Mouse (Mus musculus): ENCODE results near the gene Kif5c. TPM values are rescaled to one million over a fixed set of nuclear protein-coding genes. Genes with fewer than 3 reads are reported as not detected.

Gene Kif5c
- polyA plus RNA-seq, 2 experiments = 4.5 to 5.3 TPM

DNA sequence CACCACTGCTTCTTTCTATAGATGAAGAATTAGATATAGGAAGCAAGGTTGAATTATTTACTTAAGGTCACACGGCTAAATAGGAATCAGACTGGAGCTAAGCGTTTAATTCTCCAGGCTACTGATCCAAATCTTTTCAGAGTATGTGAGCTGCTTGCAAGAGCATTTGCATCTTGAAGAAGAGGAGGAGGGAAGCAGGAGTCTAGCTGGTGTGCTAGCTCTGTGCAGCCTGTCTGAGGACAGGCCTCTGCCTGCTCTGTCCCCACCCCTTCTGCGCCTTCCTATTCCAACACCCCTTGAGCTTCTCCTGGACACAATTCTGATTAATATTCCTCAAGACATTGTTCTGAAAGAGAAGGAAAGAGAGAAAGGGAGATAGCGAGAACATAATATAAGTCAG is 123.8 kb downstream of the Kif5c start:
- no peak overlapping the region for H3K27ac ChIP-seq (replicated peaks; ENCODE audit: low read depth, low read length)
- TF ChIP-seq POLR2A (IDR thresholded peaks at IDR 0.05; ENCODE audit: borderline replicate concordance, extremely low read depth, insufficient read depth, insufficient read length) = no peak
- no peaks in the 10 kb centered on the region for H3K9me3 ChIP-seq (ENCODE audit: control insufficient read depth, low read length)
- ATAC-seq (ENCODE audit: low FRiP score, low read depth) = no peak
- WGBS = 80% methylated on average over 4 of the region's 4 CpGs
- no peak for DNase-seq (ENCODE audit: low spot score)
- peaks cover 6% of the 10 kb centered on the region; the same call in 1 of the 2 replicates for H3K4me1 ChIP-seq (ENCODE audit: control insufficient read depth, insufficient read depth, low read length)
- H3K36me3 ChIP-seq (ENCODE audit: control insufficient read depth, insufficient read depth, low read length) = peaks cover 24% of the 10 kb centered on the region
- no peak overlapping the region for H3K4me3 ChIP-seq (replicated peaks; ENCODE audit: low read length)
- H3K9ac ChIP-seq (ENCODE audit: low read depth, low read length, severe bottlenecking) = no peak overlapping the region
- H3K4me2 ChIP-seq (replicated peaks; ENCODE audit: low read depth, low read length, severe bottlenecking) = no peak overlapping the region
- H3K27me3 ChIP-seq (ENCODE audit: control insufficient read depth, insufficient read depth, low read length) = no peaks in the 10 kb centered on the region

DNA sequence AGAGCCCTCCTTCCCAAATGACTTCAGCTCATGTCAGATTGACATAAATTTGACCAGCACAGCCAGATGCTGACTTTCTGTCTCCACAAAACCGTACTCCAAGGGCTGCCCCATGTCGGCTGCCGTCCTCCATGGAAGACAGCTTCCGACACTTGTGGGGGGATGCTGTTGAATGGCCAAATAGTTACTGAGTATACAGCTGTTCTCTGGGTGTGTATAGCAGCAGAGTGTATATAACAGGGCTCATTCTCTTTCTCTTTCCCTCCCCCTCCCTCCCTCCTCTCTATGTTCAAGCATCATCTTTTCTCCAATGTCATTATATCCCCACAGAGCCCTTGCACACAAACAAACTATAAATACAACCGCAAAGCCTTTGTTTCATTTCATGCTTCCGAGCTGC is 124.7 kb downstream of the Kif5c start:
- TF ChIP-seq POLR2A (IDR thresholded peaks at IDR 0.05; ENCODE audit: borderline replicate concordance, extremely low read depth, insufficient read depth, insufficient read length) = no peak
- no peak overlapping the region for H3K4me3 ChIP-seq (replicated peaks; ENCODE audit: low read length)
- peaks cover 24% of the 10 kb centered on the region for H3K36me3 ChIP-seq (ENCODE audit: control insufficient read depth, insufficient read depth, low read length)
- 42% methylated on average over 6 of the region's 6 CpGs for WGBS
- H3K4me1 ChIP-seq (ENCODE audit: control insufficient read depth, insufficient read depth, low read length) = peaks cover 6% of the 10 kb centered on the region; the same call in 1 of the 2 replicates
- no peak overlapping the region for H3K9ac ChIP-seq (ENCODE audit: low read depth, low read length, severe bottlenecking)
- no peak overlapping the region for H3K27ac ChIP-seq (replicated peaks; ENCODE audit: low read depth, low read length)
- ATAC-seq (ENCODE audit: low FRiP score, low read depth) (peak; percentile 68), DNase-seq (ENCODE audit: low spot score) (no peak)
- no peak overlapping the region for H3K4me2 ChIP-seq (replicated peaks; ENCODE audit: low read depth, low read length, severe bottlenecking)
- H3K27me3 ChIP-seq (ENCODE audit: control insufficient read depth, insufficient read depth, low read length) = no peaks in the 10 kb centered on the region
- no peaks in the 10 kb centered on the region for H3K9me3 ChIP-seq (ENCODE audit: control insufficient read depth, low read length)

DNA sequence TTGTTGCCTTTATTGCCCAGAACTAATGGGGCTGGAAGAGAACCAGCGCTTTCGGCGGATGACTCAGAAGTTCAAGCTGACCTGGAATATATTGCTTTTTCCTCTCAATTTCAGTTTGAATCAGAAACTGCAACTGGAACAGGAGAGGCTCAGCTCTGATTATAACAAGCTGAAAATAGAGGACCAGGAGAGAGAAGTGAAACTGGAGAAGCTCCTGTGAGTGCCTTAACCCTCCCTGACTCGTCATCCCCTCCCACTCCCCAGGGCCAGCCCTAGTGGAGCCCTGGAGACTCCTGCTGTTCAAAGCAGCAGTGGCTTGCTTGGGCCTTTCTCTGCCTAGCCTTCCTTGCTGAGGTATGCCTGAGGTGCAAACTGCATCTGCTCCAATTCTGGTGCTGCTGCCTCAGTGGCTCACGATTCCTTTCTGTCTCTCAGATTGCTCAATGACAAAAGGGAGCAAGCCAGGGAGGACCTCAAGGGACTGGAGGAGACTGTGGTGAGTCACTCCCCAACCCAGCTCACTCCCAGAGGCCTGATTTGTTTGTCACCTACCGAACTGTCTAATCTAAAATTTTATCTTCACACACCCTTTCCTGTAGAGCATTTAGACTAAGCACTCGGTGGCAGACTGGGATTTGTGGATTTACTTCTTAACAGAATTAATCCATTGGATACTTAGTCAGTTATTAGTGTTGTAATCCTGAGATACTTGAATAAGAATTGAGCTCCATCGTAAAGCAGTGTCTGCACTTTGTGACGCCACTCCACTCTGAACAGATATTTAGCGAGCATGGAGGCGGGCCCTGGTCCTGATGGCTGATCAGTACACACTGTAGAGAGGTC is 125.4 kb downstream of the Kif5c start:
- ATAC-seq (ENCODE audit: low FRiP score, low read depth) (peak; percentile 60), DNase-seq (ENCODE audit: low spot score) (peak; percentile 59)
- no peak overlapping the region for H3K27ac ChIP-seq (replicated peaks; ENCODE audit: low read depth, low read length)
- WGBS = 47% methylated on average over 11 of the region's 11 CpGs
- no peak overlapping the region for H3K4me3 ChIP-seq (replicated peaks; ENCODE audit: low read length)
- H3K4me2 ChIP-seq (replicated peaks; ENCODE audit: low read depth, low read length, severe bottlenecking) = no peak overlapping the region
- TF ChIP-seq POLR2A (IDR thresholded peaks at IDR 0.05; ENCODE audit: borderline replicate concordance, extremely low read depth, insufficient read depth, insufficient read length) = no peak
- H3K9me3 ChIP-seq (ENCODE audit: control insufficient read depth, low read length) = no peaks in the 10 kb centered on the region
- H3K9ac ChIP-seq (ENCODE audit: low read depth, low read length, severe bottlenecking) = no peak overlapping the region
- peaks cover 6% of the 10 kb centered on the region; the same call in 1 of the 2 replicates for H3K4me1 ChIP-seq (ENCODE audit: control insufficient read depth, insufficient read depth, low read length)
- peaks cover 17% of the 10 kb centered on the region for H3K36me3 ChIP-seq (ENCODE audit: control insufficient read depth, insufficient read depth, low read length)
- H3K27me3 ChIP-seq (ENCODE audit: control insufficient read depth, insufficient read depth, low read length) = no peaks in the 10 kb centered on the region

DNA sequence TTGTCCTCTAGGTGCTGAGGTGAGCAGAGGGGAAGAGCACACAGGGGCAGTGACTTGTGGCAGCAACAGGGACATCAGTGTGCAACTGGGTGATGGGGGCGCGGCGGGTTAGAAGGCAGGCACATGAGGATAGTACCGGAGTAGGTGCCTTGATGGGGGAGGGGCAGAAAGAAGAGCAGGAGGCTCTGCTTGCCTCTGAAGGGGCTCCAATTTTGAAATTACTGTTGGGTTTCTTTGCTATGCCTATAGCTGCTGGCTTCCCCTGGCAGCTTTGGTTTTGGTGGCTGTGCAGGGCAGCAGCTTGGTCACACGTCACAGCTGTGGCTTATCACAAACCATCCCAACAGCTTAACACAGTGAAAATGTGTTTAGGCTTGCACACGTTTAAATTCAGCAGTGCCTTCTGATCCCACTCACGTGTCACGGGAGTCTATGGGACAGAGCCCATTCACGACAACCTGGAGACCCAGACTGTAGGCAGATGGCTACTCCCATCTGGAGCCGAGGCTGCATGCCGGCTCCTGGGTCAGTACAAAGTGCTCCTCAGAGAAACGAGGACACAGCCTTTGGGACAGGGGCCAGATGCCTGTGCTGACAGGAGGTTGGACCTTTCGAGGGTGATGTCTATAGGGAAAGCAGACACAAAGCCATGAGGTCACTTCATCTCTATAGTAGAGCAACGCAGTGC is 126.1 kb downstream of the Kif5c start:
- ATAC-seq (ENCODE audit: low FRiP score, low read depth) = no peak
- peaks cover 6% of the 10 kb centered on the region; the same call in 1 of the 2 replicates for H3K4me1 ChIP-seq (ENCODE audit: control insufficient read depth, insufficient read depth, low read length)

DNA sequence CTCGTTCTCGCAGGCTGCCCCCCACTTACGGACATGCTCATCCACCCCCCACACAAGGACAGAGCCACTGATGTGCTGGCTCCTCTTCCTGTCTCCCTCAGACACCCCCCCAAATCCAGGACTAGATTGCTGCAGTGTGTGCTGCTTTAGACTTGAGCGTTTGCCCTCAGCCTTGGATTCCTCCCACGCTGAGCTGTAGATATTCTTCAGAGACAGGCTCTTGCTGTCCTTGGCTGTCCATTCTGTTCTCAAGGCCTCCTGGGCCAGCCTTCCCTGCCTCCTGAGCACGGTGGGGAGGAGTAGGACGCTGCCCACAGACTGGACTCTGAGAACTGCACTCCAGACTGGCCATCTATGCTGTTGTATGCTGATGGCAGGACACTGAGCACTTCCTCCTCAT is 127.8 kb downstream of the Kif5c start:
- Histone ChIP-seq H3K9ac (ENCODE audit: low read depth, low read length, severe bottlenecking) (no peak overlapping the region), H3K4me2 (replicated peaks; ENCODE audit: low read depth, low read length, severe bottlenecking) (no peak overlapping the region), H3K27ac (replicated peaks; ENCODE audit: low read depth, low read length) (no peak overlapping the region), H3K27me3 (ENCODE audit: control insufficient read depth, insufficient read depth, low read length) (no peaks in the 10 kb centered on the region), H3K9me3 (ENCODE audit: control insufficient read depth, low read length) (no peaks in the 10 kb centered on the region), H3K4me1 (ENCODE audit: control insufficient read depth, insufficient read depth, low read length) (0 out of 2 replicates have a peak, but pooled peaks cover 2% of the 10 kb centered on the region), H3K36me3 (ENCODE audit: control insufficient read depth, insufficient read depth, low read length) (peaks cover 14% of the 10 kb centered on the region; the same call in 1 of the 2 replicates), H3K4me3 (replicated peaks; ENCODE audit: low read length) (no peak overlapping the region)
- 82% methylated on average over 7 of the region's 7 CpGs for WGBS
- no peak for TF ChIP-seq POLR2A (IDR thresholded peaks at IDR 0.05; ENCODE audit: borderline replicate concordance, extremely low read depth, insufficient read depth, insufficient read length)
- ATAC-seq (ENCODE audit: low FRiP score, low read depth) = no peak
- DNase-seq (ENCODE audit: low spot score) = no peak

More for the DNA sequence above, 126.1 kb downstream of the Kif5c start:
- Histone ChIP-seq H3K9me3 (ENCODE audit: control insufficient read depth, low read length) (no peaks in the 10 kb centered on the region), H3K4me2 (replicated peaks; ENCODE audit: low read depth, low read length, severe bottlenecking) (no peak overlapping the region), H3K9ac (ENCODE audit: low read depth, low read length, severe bottlenecking) (no peak overlapping the region), H3K4me3 (replicated peaks; ENCODE audit: low read length) (no peak overlapping the region), H3K27me3 (ENCODE audit: control insufficient read depth, insufficient read depth, low read length) (no peaks in the 10 kb centered on the region), H3K36me3 (ENCODE audit: control insufficient read depth, insufficient read depth, low read length) (peaks cover 17% of the 10 kb centered on the region), H3K27ac (replicated peaks; ENCODE audit: low read depth, low read length) (no peak overlapping the region)
- WGBS = 76% methylated on average over 14 of the region's 14 CpGs
- TF ChIP-seq POLR2A (IDR thresholded peaks at IDR 0.05; ENCODE audit: borderline replicate concordance, extremely low read depth, insufficient read depth, insufficient read length) = no peak
- no peak for DNase-seq (ENCODE audit: low spot score)
